Mouse (Mus musculus): ENCODE measurements around the gene Cbfa2t2.

Gene Cbfa2t2

GRCm38 (mm10) chr2:154436458-154437190 lies at the start of gene Cbfa2t2:
Gene Cbfa2t2 (plus strand): TSS chr2:154436481.
- no peak for DNase-seq (ENCODE audit: low spot score in 2 of 2)

GRCm38 (mm10) chr2:154390180-154390964 lies 45.9 kb upstream of the Cbfa2t2 start:
- no peak for DNase-seq (ENCODE audit: low spot score in 2 of 2)

DNA sequence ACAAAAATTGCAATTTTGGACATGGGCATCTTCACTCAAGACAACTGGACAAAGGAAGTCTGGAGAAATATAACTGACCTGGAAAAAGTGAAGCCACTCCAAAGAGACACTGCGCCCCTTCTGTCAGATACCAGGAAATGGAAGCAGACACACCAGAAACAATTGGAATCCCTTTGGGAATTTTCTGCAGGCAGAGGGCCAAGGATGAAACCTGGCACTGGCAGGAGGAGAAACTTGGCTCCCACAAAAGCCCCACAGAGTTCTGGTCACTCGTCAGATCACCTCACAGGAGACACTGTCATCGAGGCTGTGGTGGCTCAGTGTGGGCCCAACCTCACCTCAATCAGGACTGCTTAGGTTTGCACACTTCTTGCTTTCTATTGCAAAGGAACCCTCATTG lies 41.7 kb upstream of the Cbfa2t2 start:
- no peak for DNase-seq (ENCODE audit: low spot score in 2 of 2)

DNA sequence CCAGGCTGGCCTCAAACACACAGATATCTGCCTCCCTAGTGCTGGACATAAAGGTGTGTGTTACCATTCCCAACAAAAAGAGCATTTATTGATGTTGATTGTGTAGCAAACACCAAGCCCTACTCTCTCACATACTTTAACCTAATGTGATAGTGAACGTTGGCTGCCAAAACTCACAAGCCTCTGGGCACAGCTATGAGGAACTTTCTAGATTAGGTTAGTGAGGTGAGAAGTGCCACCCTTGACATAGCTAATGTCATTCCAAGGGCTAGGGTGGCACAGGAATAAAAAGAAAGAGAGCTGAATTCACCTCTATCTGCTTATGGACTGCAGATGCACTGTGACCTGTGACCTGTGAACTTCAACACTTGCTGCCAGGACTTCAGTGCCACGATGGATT lies 39.8 kb upstream of the Cbfa2t2 start:
- no peak for DNase-seq (ENCODE audit: low spot score in 2 of 2)

GRCm38 (mm10) chr2:154398267-154398666 lies 38.0 kb upstream of the Cbfa2t2 start:
- no peak for DNase-seq (ENCODE audit: low spot score in 2 of 2)

- no peak for DNase-seq (ENCODE audit: low spot score in 2 of 2)
Measured at GRCm38 (mm10) chr2:154399325-154399724, 37.0 kb upstream of the Cbfa2t2 start.

GRCm38 (mm10) chr2:154401976-154402375 lies 34.3 kb upstream of the Cbfa2t2 start:
- no peak for DNase-seq (ENCODE audit: low spot score in 2 of 2)

DNA sequence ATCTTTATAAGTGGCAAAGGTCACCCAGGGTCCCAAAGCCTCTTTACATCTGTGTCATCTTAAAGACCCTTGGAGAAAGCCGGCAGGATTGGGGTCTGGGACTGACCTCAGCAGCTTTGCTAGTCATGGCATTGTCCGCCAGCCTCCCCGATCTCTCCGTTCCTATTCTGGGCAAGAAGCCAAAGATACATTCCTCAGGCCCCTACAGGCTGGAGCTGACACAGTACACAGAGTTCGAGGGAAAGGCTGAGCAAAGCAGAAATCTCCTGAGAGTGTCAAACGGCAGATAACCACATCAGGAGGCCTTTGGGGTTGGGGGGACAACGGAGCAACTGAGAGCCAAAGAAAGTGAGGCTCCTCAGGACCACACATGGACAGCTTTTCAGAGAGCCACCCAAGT lies 33.5 kb upstream of the Cbfa2t2 start:
- no peak for DNase-seq (ENCODE audit: low spot score in 2 of 2)

DNA sequence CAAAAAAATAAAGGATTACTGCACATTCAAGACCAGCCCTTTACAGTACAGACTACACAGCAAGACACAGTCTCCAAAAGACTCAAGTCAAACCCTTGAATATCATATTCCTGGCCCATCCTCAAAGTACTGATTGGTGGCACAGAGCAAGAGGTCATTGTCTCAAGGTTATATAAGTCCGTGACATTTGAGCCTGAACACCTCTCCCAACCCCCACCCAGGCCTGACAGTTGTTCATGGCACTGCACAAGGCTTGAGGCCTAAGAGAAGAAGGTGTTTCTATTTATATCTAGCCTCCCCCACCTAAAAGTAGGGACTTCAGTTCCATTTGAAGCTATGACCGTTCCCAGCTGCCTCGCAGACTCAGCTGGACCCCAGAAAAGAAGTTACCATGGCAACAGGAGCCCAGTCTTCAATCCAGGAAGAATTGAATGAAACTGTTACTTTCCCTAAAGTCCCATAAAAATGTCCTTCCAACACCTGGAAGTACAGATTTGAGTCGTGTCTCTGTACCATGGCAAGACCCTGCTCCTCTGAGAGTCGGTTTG lies 30.8 kb upstream of the Cbfa2t2 start:
- DNase-seq (ENCODE audit: low spot score in 2 of 2) = no peak

GRCm38 (mm10) chr2:154407063-154407642 lies 29.1 kb upstream of the Cbfa2t2 start:
- DNase-seq (ENCODE audit: low spot score in 2 of 2) = no peak

- peak; percentile 53 to 72 for DNase-seq (ENCODE audit: low spot score in 2 of 2)
Measured at GRCm38 (mm10) chr2:154407643-154408445, 28.4 kb upstream of the Cbfa2t2 start, which contains the start of gene Snta1. Gene Snta1 (minus strand): TSS chr2:154408099.

DNA sequence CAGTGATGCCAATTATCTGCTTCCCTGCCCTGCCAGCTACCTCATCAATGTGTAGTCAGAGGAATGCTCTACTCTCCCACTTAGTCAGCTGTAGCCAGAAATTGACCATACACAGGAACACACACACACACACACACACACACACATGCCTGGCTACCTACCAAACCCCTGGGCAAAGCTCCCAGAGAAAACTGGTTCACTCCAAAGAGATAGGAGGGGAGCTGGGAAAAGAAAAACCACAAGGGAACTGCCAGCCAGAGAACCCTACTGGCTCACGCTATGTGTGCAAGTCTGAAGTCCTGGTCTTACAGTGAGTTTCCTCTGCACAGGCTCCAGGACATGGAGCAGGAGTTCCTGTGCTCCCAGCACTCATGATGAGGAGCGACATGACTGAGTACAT lies 25.9 kb upstream of the Cbfa2t2 start:
- peak; percentile 35 to 39 for DNase-seq (ENCODE audit: low spot score in 2 of 2)

- no peak for DNase-seq (ENCODE audit: low spot score in 2 of 2)
Measured at GRCm38 (mm10) chr2:154412018-154412666, 24.1 kb upstream of the Cbfa2t2 start.

- DNase-seq (ENCODE audit: low spot score in 2 of 2) = peak in 1 of 2 experiments; percentile 68
Measured at GRCm38 (mm10) chr2:154417107-154417506, 19.2 kb upstream of the Cbfa2t2 start.

- DNase-seq (ENCODE audit: low spot score in 2 of 2) = no peak
Measured at GRCm38 (mm10) chr2:154418001-154418400, 18.3 kb upstream of the Cbfa2t2 start.

- no peak for DNase-seq (ENCODE audit: low spot score in 2 of 2)
Measured at GRCm38 (mm10) chr2:154419631-154420515, 16.4 kb upstream of the Cbfa2t2 start.

- no peak for DNase-seq (ENCODE audit: low spot score in 2 of 2)
Measured at GRCm38 (mm10) chr2:154420942-154421731, 15.1 kb upstream of the Cbfa2t2 start.

- no peak for DNase-seq (ENCODE audit: low spot score in 2 of 2)
Measured at GRCm38 (mm10) chr2:154422181-154422580, 14.1 kb upstream of the Cbfa2t2 start.

DNA sequence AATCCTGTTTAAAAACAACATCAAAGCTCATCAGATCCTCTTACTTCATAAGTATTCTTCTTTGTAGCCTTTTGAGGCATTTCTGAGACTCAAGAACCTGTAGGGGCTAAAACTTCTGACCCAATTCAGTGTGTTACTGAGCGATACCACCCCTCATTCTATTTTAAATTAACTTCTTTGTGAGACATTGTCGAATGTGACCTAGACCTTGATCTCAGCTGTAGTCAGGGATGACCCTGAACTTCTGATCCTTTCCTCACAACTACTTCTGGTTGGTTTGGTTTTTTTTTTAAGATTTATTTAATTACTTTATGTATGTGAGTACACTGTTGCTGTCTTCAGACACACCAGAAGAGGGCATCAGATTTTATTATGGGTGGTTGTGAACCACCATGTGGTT lies 12.7 kb upstream of the Cbfa2t2 start:
- no peak for DNase-seq (ENCODE audit: low spot score in 2 of 2)

All from frontal cortex, postnatal 14 days (tissue).